Mouse (Mus musculus): ENCODE data around the gene Zswim4.
"Not testable (repeated sequence)": the region's sequence is repeated elsewhere in the genome, so short reads cannot be mapped to it uniquely, and the experiment has no call there.

The Zswim4 gene

DNA sequence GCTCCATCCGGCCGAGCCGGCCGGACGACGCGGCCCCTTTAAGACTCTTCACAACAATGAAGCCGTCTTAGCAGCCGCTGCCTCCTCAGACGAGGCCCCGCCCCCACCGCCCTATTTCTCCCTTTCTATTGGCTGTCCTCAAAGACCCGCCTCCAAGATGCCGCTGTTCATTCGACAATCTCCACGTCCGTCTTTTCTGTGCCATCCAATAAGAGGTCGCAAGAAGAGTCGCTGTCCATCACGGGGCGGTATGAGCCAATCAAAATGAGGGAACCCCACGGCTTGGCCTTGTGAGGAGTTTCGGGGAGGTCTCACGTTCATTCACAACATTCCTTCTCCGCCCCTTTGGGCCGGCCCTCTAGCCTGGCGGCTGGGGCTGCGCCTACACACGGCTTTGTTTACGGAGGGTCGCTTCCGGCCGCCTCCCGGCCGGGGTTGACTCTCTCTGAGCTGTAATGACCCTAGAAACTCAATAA is at the start of gene Zswim4:
Gene Zswim4, minus strand, starts transcription at position 58 of the 476 bp plus-strand sequence.
- DNase-seq (ENCODE audit: low read depth, low spot score), result peak; percentile 98

DNA sequence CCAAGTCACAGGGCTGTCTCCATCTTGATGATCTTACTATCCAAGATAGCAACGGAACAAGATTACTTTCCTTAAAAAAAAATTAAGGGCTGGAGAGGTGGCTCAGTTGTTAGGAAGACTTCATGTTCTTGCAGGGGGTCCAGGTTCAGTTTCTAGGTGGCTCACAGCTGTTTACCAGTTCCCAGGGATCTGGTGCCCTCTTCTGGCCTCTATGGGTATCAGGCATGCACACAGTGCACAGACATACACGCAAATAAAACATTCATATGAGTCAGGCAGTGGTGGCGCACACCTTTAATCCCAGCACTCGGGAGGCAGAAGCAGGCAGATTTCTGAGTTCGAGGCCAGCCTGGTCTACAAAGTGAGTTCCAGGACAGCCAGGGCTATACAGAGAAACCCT is 48.8 kb upstream of the Zswim4 start:
- DNase-seq (ENCODE audit: low read depth, low spot score), result not testable (repeated sequence)

DNA sequence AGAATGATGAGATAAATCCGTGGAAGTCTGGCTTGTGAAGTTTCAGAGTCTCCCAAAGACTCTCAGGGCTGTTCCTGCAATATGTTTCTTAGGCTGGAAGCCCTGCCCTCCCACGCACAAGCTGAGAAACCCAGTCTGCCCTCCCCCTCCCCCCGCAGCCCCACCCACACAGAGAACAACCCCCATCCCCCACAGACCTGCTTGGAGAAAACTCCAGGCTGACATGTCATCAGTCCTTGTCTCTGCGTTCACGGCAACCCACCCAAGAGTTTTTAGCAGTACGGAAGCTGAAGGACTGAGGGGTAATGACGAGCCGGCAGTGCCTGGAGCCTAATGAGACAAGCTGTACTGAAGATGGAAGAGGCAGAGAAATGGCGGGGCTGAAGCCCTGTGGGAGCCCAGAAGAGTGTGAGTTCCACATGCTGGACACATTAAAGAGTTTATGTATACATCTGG is 47.8 kb upstream of the Zswim4 start:
- no peak for DNase-seq (ENCODE audit: low read depth, low spot score)

DNA sequence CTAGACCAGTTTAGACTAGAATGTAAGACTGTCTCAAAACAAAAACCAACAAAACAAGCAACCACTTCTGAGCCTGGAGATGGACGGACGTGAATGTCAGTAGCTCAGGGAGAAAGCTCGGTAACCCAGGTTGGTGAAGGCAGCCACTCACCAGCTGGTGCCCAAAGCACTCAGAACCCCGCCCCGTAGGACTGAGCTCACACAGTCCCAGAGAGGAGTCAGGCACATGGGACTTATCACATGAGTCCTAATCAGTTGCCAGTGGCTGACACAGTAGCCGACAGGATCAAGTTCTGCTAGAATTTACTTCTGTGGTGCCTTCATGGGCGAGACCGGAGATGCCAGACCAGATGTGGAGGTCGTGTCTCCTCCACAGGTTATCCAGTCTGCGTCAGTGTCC is 43.9 kb upstream of the Zswim4 start:
- no peak for DNase-seq (ENCODE audit: low read depth, low spot score)

DNA sequence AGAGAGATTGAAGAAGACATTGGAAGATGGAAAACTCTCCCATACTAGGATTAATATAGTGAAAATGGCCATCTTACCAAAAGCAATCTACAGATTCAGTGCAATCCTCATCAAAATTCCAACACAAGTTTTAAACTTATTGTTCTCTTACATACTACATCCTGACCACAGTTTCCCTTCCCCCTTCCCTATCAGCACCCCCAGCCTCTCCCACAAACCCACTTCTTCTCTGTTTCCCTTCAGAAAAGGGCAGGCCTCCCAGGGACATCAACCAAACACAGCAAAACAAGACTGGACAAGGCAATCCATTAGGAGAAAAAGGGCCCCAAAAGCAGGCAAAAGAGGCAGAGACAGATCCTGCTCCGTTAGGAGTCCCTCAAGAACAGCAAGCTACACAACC is 39.6 kb upstream of the Zswim4 start:
- no peak for DNase-seq (ENCODE audit: low read depth, low spot score)

DNA sequence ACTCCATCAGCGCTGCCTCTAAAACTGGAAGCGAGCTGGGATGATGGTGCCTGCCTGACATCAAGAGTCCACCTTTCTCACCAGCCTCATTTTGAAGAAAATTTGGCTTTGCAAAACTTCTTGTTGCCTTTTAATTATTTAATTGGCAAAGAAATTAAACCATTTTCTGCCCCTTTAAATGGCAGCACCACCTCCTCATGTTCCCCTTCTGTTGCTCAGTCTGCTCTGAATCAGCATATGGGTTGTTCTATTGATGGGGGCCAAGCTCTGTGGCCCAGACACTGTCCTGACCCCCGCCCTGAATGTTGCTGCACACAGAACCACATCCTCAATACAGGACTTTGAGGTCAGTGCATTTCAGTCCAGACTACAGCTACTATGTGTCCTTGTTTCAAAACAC is 37.1 kb upstream of the Zswim4 start:
- no peak for DNase-seq (ENCODE audit: low read depth, low spot score)

DNA sequence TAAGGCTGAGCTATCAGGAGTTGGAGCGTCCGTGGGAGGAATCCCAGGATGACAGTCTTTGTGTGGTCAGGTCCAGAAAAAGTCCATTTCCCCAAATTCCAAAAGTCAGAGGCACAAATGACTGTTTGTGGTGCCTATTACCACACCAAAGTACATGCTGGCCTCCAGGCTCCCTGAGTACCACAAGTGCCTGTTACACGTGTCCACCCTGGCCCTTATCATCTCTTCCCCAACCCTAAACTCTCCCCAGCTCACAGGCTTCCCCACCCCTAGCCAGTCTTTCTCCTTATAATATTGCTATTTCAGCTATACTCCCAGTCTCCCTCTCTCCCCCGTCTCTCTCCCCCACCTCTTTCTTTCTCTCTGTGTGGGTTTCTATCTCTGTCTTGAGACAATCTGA is 35.4 kb upstream of the Zswim4 start:
- no peak for DNase-seq (ENCODE audit: low read depth, low spot score)

DNA sequence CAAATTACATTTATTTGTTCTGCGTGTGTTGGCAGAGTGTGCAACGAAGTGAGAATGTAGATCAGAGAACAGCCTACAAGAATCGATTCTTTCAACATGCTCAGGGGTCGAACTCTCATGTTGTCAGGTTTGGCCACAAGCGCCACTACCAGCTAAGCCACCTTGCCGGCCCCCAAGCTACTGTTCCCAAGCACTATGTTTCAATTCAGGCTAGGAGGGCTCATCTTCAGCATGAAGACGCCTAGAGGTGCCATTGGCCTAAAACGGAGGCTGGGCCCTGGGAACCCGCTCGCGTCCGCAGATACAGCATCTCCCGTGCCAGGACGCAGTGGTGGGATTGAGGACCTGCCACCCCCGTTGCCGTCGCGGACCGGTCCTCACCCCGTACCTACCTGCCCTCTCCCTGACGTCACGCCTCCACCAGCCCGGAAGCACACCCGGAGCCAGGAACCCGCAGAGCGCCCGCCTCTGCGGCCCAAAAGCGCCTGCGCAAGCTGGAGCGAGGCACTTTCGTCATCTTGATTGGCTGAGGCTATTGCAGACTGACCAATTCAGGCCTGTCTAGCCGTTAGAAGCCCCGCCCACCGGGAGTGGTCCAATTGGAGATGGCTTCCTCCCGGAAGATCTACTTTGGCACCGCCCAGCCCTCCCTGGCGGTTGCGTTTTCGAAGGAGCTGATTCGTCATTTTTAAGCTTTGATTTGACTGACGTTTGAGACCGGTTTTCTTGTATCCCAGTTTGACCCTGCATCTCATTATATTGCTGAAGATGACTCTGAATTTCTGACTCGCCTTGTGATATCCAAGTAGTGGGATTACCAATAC is 33.3 kb upstream of the Zswim4 start, which contains the start of gene Ccdc130:
Gene Ccdc130, minus strand, starts transcription at position 431 of the 824 bp plus-strand sequence.
- peak; percentile 99 for DNase-seq (ENCODE audit: low read depth, low spot score)

DNA sequence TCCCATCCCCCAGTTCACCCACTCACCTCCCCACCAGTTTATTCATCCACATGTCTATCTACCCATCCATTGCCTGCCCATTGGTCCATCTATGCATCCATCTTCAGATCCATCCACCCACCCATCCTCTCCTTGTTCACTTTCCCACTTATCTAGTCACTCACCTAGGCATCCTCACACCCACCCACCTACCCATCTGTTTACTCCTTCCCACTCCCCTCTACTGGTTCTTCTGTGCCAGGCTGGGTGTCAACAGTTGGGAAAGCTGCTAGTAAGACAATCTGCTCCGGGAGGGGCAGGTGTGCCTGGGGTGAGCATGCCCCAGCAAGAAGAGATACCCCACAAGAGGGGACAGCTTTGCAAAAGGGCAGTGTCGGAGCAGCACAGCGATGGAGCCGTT is 24.2 kb upstream of the Zswim4 start:
- no peak for DNase-seq (ENCODE audit: low read depth, low spot score)

DNA sequence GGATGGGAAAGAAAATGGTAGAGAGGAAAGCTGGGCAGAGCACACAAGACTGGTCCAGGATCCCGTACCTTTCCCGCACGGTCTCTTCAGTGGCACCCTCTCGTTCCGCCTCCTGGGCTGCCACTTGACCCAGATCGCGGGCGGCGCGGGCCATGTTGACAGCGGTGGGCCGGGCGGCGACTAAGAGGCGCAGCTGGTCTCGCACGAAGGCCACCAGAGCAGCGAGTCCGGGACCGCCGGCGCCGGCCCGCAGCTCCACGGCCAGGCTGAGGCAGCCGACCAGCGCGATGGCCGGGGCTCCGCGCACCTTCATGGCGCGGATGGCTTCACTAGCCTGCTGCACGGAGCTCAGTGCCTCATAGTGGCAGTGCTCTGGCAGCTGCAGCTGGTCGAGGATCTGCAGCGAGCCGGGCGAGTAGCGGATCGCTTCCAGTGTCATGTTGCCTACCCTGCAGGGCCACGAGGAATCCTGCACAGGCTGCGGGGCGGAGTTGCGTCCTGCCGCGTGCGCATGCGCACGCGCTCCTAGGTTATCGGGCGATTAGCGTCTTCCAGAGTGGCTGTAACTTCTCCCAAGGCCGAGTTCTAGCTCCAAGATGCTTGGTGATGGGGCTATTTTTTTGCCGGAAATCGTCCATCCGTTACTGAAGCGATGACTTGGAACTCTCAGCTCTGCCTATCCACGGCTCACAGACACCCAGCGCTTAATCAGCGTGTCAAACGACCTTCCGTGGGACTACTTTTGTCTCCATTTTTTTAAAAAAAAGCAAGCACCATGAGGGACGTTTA is 20.2 kb upstream of the Zswim4 start, which contains the start of gene Mri1:
Gene Mri1, minus strand, starts transcription at position 505 of the 789 bp plus-strand sequence.
- peak; percentile 86 for DNase-seq (ENCODE audit: low read depth, low spot score)

DNA sequence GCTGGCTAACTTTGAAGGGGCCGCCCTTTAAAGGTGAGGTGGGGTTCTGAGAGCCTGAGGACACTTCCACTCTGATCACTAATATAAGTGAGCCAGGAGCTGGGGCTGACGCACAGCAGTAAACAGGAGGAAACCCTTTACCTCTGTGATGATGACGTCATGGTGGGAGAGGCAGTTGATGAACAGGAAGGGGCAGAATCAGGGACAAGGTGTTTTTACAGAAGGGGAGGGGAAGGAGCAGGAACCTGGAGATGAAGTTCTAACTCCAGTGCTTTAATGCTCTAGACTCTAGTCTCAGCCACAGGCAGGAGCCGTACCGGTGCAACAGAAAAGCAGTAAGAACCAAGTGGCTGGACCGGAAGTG is 19.6 kb upstream of the Zswim4 start:
- DNase-seq (ENCODE audit: low read depth, low spot score), result no peak

DNA sequence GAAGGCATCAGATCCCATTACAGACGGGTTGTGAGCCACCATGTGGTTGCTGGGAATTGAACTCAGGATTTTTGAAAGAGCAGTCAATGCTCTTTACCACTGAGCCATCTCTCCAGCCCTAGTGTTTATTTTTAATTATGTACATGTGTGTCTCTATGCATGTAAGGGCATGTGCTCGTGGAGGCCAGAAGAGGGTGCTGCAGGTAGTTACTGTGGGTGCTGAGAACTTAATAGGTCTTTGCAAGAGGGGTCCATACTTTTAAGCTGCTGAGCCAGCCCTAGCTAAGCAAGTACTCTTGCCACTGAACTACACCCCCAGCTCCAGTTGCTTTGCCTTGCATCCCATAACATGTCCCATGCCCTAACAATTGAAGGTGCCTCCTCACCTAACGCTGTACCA is 19.0 kb upstream of the Zswim4 start:
- no peak for DNase-seq (ENCODE audit: low read depth, low spot score)

DNA sequence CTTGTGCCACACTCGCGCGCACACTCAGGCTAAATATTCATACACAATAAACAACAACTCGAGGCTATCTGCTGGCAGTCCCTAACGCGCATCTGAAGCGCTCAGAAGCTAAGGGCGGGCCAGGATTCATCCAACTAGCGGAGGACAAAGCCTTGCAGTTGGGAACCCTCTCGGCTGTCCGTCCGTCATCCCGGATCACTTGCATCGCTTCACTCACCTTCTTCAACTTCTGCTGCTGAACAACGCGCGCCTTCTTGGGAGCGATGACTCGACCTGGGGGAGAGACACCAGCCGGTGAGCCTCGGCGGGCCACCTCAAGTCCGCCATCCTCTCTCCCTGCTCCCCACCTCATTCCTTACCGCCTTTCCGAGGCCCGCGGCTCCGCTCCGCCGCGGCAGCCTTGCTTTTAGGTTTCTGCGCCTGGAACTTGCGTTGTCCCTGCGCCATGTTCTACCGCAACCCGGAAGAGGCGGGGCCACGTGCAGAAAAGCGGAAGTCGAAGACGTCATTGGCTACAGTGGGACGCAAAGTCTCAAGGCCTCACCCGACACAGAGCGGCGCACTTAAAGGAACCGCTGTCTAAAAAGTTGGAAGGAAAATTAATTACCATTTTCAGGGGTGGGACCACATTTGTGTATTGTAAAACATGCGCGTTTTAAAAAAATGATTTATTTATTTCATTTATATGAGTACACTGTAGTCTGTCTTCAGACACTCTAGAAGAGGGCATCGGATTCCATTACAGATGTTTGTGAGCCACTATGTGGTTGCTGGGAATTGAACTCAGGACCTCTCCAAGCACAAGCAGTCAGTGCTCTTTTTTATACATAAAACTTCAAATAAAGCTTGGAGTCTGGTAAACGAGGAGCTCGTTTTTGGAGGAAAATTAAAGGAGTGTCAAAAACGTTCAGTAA is 12.7 kb upstream of the Zswim4 start, which contains the start of gene D8Ertd738e:
Gene D8Ertd738e, minus strand, starts transcription at position 463 of the 914 bp plus-strand sequence.
- peak; percentile 80 for DNase-seq (ENCODE audit: low read depth, low spot score)

DNA sequence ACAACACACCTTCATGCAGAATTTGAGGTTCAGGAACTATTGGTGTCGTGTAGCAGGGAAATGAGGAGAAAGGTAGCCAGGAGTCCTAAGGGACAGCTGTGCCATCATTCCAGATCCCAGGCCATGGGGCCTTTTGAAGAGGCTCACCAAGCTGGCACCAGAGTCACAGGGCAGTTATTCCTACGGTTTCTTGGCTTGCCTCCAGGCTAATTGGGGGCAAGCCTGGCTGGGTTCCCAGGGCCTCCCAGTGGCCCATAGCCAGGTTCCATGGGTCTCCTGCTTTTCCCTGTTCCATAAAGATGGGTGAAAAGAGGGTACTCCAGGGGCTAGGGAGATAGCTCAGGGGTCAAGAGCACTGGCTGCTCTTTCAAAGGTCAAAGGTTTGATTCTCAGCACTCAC is 5.0 kb upstream of the Zswim4 start:
- DNase-seq (ENCODE audit: low read depth, low spot score), result no peak

DNA sequence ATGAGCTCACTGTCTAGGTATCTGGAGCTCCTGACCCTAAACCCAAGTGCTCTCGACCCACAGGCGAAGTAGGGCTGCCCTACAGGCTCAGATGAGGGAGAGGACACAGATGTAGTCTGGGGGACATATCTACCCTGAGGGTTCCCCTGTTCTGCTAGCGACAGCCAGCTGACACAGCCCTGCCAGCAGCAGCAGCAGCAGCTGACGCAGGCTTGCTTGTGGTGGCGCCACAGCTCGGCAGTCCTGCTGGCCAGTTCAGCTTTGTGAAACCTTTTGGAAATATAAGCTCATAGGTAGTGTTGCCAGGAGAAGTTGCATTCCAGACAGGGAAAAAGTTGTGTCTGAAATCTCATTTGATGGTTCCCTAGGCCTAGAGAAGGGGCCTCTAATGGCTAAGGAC is 4.3 kb upstream of the Zswim4 start:
- DNase-seq (ENCODE audit: low read depth, low spot score), result no peak

DNA sequence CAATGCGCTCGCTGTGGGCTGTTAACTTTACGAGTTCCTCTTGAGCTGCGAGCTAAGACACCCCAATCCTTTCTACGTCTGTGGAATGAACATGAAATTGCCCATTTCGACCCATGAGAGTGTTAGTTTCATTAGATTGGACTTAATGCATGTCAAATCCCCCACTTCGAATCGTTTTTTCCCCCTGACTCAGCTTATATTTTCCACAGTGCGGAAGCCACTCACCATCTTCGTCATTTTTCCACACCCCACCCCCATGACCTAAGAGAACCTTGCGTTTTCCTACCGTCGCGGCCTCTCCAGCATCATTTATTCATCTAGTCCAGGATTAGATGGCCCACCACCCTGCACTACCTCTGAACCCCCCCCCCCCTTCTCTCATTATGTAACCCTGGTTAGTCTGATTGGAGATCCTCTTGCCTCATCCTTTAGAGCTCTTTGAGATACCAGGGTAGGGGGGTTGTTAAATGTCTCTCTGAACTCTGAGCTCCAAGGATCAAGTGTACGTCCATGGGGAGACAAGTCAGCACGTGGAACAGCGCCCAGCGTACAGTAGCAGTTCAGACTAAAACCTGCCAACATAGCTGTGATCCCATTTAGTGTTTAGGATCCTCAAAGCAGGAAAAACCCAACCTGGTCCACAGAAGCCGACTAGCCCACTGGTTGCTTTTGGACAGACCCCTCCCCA is 831 bp upstream of the Zswim4 start:
- DNase-seq (ENCODE audit: low read depth, low spot score), result no peak

DNA sequence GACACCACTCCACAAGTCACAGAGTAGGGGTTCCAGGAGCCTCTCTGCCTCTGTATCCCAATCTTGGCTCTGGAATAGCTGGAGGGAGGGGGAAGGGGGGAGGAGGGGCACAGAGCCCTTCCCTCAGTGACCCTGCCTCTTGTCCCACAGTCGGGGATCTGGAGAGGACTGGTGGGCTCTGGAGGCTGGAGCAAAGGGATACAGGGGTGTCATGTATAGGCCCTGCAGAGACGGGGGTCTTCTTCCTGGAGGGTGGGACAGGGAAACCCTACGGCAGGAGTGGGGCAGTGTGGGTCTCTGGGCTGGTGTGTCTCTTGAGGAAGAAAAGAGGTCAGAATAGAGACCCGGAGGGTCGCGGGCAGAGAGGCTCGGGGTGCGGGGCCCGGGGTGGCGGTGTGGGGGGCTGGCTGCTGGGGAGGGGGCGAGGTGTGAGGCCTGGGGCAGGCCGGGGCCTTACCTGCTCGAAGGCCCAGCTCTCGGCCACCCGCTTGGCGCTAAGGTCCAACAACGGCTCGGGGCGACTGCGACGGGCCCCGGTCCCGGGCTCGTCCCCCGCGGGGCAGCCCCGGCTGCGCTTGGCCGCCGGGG is 351 bp downstream of the Zswim4 start:
- no peak for DNase-seq (ENCODE audit: low read depth, low spot score)

DNA sequence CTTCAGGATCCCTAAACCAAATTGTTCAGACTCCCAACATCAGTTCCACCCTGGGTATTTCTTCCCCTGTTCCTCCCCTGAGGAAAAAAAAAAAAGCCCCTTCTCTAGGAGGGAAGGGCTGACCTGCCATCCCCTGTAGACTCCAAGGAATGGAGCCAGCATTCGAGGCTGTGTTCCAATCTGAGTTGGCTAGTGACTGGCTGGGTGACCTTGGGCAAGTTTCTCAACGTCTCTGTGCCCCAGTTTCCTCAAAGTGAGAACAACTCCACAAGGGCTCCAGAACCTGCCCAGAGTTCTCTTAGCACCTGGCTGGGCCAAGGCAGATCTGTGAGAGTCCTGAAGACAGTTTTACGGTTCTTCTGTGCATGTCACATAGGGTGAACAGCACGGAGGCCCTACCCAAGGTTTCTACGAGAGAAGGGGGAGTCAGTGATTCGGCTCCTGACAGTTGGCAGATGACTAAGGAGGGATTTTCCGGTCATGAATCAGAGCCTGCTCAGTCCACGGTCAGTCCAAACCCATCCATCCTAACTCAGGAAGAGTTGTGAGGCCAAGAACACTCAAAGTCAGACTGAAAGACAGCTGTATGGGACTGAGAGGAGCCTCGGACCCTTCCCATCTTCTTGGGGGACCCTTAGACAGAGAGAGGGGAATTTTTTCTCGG is 977 bp downstream of the Zswim4 start:
- DNase-seq (ENCODE audit: low read depth, low spot score), result no peak

DNA sequence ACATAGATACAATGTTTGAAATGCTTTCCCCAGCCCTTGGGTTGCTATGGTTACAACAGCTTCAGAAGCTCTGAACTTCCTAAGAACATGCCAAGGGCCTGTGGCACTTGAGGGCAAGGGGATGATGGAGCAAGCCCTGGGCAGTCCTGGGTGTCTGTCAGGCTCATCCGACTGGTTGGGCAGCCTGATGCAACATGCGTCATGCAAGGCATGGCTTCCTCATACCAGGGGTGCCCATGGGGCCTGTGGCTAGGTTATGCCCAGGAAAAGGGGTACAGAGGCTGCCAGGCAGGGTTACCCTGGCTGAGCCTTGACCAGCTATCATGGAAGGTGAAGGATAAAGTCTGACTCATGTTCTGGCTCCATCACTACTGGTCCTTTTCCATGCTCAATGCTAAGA is 3.8 kb downstream of the Zswim4 start:
- no peak for DNase-seq (ENCODE audit: low read depth, low spot score)

DNA sequence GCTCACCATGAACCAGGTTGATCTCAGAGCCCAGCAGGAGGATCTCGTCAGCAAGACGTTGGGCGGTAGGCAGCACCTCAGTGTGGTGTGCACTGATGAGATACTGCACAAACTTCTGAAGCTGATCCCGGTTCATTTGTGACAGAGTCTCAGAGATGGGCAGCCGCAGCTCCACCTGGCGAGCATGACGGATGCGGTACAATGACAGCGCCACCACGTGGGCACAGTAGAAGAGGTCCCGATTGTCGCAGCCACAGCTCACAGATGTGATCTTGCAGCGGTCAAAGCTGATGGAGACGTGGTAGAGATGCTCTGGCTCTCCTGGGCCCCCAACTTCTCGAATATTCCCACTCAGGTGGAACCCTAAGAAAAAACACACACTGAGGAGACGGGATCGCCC is 6.1 kb downstream of the Zswim4 start:
- no peak for DNase-seq (ENCODE audit: low read depth, low spot score)

Data from retina, adult 2 months (tissue).